Mouse (Mus musculus): Measurements from ENCODE around the gene Snx21. TPM values are rescaled to one million over a fixed set of nuclear protein-coding genes. Genes with fewer than 3 reads are reported as not detected.

Gene Snx21
- polyA plus RNA-seq, 1 experiment = 5.2 TPM

DNA sequence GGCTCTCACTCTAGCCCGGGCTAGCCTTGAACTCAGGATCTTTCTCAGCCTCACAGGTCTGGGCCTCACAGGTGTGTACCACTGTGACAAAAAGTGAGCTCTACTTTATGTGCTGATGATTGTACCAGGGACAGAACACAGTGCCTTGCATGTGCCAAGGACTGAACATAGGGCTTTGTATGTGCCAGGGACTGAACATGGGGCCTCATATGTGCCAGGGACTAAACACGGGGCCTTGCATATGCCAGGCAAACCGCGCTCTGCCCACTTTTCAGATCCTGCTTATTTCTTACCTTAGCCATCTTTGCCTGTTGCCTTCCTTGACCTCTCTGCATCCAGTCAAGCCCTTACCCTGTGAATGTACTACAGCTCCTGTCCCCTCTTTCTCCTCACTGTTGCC, 23.7 kb upstream of the Snx21 start:
- TF ChIP-seq GATA1 (IDR thresholded peaks at IDR 0.05; ENCODE audit: low read length) = no peak

DNA sequence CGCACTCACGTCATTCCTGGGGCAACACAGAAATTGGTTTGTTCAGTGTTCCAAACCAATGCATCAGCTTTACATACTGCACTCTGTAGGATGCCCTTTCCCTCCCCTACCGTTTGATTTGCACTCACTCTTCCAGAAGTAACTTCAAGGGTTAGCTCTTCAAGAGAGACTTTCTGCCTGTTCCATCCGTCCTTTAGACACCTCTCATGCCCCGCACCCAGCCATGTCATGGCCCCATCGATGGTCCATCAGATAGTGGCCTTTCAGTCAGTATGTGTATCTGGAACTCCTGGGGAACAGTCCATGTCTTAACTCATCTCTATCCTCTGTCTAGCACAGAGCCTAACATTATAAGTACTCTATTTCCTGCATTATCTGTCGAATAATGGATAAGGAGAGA, 23.0 kb upstream of the Snx21 start:
- no peak for TF ChIP-seq GATA1 (IDR thresholded peaks at IDR 0.05; ENCODE audit: low read length)

DNA sequence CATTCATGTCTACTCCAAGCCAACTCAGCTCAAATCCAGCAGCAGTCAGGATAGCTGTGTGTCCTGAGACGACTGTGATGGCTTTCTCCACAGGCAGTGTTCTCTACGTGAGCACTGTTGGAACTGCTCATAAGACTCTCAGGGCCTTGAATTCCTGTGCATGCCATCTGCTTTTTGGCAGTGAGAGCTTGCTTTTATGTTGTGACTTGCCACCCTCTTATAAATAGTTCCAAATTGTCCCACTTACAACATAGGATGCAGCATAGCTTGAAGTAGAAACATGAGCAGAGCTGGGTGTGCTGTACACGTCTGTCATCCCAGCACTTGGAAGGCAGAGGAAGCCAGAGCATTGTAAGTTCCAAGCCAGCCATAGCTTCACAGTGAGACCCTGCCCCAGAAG, 19.8 kb upstream of the Snx21 start:
- TF ChIP-seq GATA1 (IDR thresholded peaks at IDR 0.05; ENCODE audit: low read length) = no peak

DNA sequence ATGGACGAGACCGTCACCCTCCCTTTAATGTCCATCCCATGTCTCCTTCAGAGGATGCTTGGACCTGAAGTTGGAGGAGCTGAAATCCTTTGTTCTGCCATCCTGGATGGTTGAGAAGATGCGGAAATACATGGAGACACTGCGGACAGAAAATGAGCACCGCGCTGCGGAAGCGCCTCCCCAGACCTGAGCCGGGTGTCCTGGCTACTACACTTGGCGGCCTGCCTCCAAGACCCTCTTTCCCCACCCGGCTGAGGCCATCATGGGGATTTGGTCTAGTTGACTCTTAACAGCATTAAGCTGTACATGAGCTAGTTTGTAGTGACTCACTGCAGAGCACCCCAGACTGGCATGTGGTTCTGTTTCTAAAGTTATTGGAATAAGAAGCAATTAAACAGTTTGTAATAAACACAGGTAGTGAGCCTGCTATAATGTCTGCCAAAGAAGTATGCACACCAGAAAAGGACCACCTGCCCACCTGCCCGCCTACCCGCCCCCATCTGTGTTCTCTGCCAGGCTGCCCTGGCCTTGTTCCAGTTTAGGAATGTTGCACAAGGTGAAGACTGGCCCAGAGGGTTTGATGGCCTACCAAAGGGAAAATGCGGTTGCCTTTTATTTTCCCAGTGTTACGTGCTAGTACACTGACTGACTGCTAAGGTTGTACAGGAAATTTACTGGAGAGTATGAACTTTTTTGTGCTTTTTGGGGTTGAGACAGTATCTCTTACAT, 17.6 kb upstream of the Snx21 start:
- TF ChIP-seq GATA1 (IDR thresholded peaks at IDR 0.05; ENCODE audit: low read length) = no peak

DNA sequence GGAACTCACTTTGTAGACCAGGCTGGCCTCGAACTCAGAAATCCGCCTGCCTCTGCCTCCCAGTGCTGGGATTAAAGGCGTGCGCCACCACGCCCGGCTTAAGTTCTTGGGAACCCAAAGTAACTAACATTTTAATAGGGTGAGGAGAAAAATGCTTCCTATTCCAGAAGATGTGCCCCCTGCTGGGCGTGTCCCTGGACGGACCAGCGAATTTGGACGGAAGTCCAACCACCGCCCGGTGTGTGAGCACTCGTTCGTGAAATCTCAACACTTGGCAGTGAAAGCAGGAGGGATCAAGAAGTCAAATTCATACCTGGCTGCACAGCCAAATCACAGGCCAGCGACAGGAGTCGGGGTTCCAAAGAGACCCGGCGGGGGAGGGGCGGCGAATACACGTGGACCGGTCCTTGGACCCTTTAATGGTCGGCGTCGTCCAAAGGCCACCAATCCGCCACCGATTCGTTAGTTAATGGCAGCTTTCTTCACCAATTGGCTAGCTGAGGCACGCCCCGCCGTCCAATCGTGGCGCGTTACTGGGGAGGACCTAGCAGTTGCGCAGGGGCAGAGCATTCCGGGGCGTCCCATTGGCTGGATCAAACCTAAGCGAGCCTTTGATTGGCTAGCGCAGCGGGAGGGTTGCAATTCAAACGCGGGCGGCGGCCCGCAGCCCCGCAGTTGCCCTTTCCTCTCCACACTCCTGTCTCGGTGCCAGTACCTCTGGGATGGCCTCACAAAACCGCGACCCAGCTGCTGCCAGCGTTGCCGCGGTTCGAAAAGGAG, 16.2 kb upstream of the Snx21 start, which contains the start of gene Ube2c:
Ube2c (plus strand) TSS at position 641 of the 780 bp plus-strand sequence.
- no peak for TF ChIP-seq GATA1 (IDR thresholded peaks at IDR 0.05; ENCODE audit: low read length)

DNA sequence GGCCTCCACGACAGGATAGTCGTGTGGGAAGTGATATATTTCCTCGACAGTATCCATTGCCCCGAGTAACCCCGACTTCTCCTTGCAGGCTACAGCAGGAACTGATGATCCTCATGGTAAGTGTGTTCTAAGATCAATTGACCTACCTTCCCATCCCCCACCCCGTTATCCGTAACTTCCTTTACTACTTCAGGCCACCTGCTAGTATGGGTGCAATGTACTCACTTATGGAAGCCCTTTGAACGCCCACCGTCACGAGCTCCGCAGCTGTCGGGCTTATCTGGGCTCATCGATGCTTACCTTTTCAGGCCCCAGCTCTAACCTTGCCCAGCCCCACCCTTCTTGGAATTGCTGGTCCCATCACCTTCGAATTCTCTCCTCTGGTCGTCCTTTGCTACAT, 15.3 kb upstream of the Snx21 start:
- no peak for TF ChIP-seq GATA1 (IDR thresholded peaks at IDR 0.05; ENCODE audit: low read length)

GRCm38 (mm10) chr2:164771123-164771522, 14.5 kb upstream of the Snx21 start:
- no peak for TF ChIP-seq GATA1 (IDR thresholded peaks at IDR 0.05; ENCODE audit: low read length)

DNA sequence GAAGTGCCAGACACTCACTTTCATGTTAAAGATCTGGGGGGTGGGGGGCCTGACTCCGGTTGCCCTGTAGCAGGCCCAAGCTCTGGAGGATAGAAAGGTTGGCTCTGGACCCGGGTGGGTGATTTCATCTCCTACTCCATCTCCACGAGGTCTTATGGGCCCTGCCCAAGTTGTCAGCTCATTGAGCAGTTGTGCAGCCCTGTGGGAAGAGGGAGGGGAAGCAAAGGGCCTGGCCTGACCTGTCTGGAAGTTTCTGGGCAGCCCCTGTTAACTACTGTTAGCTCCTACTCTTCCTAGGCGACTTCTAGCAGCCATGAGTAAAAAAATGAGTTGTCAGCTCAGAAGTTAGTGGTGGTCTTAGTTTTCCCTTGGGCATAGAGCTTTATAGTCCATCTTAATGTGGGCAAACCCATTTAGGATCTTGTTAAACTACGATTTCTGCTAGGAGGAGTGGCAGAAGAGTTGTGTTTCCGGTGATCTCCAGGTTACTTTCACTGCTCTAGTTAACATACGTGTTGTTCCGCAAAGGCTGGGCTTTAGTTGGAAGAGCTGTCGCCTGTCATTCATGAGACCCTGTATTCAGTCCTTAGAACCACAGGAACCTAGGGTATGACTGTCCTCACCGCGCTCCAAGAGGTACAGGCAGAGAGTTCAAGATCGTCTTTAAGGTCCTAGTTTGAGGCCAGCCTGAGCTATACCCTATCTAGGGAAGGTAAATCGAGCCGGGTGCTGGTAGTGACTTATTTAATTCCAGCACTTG, 12.2 kb upstream of the Snx21 start:
- TF ChIP-seq GATA1 (IDR thresholded peaks at IDR 0.05; ENCODE audit: low read length) = no peak

GRCm38 (mm10) chr2:164773989-164774364, 11.6 kb upstream of the Snx21 start:
- TF ChIP-seq GATA1 (IDR thresholded peaks at IDR 0.05; ENCODE audit: low read length) = no peak

GRCm38 (mm10) chr2:164776130-164776529, 9.5 kb upstream of the Snx21 start:
- TF ChIP-seq GATA1 (IDR thresholded peaks at IDR 0.05; ENCODE audit: low read length) = no peak

GRCm38 (mm10) chr2:164776801-164777200, 8.8 kb upstream of the Snx21 start:
- TF ChIP-seq GATA1 (IDR thresholded peaks at IDR 0.05; ENCODE audit: low read length) = no peak

DNA sequence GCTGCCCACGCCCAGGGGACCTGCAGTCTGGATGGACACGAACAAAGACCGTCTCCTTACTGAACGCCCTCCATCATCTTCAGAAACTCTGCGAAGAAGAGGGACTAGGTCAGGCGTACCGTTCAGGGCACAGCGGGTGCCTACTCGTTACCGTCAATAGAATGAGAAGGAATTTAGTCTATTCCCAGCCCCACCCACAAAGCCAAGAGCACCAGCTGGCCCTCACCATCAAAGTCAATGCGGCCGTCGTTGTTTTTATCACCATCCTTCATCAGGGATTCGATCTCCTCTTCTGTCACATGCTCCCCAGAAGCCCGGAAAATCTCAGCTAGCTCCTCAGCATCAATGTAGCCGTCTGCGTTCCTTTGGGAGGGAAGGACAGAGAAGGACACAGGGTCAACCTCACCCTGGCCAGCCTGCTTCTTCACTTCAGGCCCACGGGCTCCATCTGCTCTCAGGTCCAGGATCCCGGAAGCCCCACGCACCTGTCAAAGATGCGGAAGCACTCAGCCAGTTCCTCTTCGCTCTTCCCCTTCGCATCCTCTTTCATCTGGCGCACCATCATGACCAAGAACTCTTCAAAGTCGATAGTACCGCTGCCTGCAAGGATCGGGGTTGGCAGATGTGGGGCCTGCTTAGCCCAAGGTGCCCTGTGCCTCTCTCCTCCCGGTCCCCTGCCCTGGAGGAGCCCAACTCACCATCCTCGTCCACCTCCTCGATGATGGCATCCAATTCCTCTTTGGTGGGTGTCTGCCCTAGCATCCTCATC, 8.2 kb upstream of the Snx21 start:
- no peak for TF ChIP-seq GATA1 (IDR thresholded peaks at IDR 0.05; ENCODE audit: low read length)

- no peak for TF ChIP-seq GATA1 (IDR thresholded peaks at IDR 0.05; ENCODE audit: low read length)
These were observed 7.7 kb upstream of the Snx21 start for GRCm38 (mm10) chr2:164778015-164778287.

GRCm38 (mm10) chr2:164778809-164779208, 6.8 kb upstream of the Snx21 start:
- no peak for TF ChIP-seq GATA1 (IDR thresholded peaks at IDR 0.05; ENCODE audit: low read length)

- no peak for TF ChIP-seq GATA1 (IDR thresholded peaks at IDR 0.05; ENCODE audit: low read length)
These were observed 6.0 kb upstream of the Snx21 start, which contains the start of gene Tnnc2 for GRCm38 (mm10) chr2:164779481-164780086. Tnnc2 (minus strand) TSS chr2:164779967.
